Mouse (Mus musculus): ENCODE data around the gene Meis1.

Gene Meis1

DNA sequence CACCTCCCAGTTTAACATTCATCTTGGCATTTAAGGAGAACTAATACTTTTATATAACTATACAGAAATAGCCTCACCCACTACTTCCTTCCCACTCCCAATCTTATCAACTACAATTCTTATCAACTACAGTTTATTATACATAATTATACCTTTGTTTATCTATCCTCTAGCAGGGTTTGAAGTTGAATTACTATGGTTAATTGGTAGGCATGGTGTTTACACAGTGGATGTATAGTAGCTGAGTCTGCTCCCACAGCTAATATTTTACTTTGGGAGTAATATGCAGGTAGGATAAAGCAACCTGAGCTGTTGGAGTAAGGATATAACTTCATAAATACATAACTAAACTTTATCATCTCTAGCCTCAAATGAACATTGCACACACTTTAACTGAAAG lies 188.7 kb downstream of the Meis1 start:
- no peak for DNase-seq (ENCODE audit: low spot score in 2 of 2)
